Mouse (Mus musculus): Measurements from ENCODE around the gene Lrtm2.

DNA sequence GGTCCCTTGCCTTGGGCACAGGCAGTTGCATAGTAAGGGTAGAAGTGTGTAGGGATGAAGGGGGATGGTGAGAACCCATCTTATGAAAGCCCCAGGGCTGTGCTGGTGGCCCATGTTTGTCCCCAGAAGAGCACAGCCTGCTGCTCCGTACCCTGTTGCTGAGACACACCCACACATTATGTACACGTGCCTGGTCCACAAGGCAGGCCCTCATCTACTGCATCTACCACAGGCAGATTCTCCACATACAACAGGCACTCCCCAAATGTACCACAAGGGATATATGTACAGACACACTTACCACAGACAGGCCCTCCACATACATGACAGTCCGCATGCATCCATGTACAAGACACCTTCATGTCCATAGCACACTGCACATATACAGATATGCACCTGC is 6.7 kb upstream of the Lrtm2 start:
- TF ChIP-seq CTCF (IDR thresholded peaks at IDR 0.05; ENCODE audit: borderline replicate concordance, insufficient read depth, low read depth, low read length) (no peak), POLR2A (IDR thresholded peaks at IDR 0.05; ENCODE audit: borderline replicate concordance, insufficient read depth, low read length) (no peak)
